Mouse (Mus musculus): ENCODE data around the gene Crb1. TPM values are rescaled to one million over a fixed set of nuclear protein-coding genes. Genes with fewer than 3 reads are reported as not detected.
"Not testable (repeated sequence)": the region's sequence is repeated elsewhere in the genome, so short reads cannot be mapped to it uniquely, and the experiment has no call there.

Crb1 gene
- polyA plus RNA-seq, 1 experiment, result 0.08 TPM

DNA sequence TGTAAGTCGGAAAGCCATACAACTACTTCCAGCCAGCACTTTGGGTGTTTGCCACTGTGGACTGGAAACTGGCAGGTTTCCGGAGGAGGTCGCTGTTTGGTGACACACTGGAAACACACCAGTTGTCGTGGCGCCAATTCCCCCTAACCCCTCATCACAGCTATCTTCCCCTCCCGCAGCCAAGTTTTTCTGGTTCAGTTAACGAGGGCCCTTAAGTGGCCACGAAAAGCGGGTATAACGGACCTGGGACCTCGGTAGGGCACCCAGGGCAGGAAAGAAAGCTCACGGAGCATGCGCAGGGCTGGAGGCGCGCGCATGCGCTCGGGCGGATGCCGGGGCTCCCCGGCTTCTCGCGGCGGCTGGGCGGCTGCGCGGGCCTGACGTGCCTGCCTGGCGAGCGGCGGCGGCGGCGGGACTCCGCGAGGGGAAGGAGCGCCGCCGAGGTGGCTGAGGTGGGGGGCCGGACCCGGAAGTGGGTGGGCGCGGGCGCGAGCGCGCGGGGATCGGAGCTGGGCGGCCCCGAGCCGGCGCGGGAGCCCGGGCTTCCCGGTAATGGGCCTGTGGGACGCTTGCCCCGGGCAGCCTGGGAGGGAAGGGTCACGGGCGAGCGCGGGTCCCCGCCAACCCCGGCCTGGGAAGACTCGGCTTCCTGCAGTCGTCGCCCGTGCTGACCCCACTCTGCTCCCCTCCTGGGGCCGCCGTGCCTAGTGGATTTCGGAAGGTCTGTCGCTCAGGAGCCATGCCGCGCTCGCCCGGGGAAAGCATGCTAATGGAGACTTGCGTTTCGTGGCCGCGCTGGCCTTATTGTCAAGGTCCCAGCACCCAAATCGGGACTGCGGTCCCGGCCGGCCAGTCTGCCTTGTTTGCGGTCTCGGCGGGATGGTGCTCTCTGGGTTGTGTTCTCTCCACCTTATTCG, 45.2 kb upstream of the Crb1 start, which contains the start of gene Zbtb41:
TSS of gene Zbtb41 (plus strand) at position 414 of the 917 bp plus-strand sequence.
- Histone ChIP-seq H3K4me3 (peak within 1 kb of the TSS; percentile 80), H3K79me2 (ENCODE audit: control insufficient read depth, insufficient read depth) (peaks cover 46% of the 10 kb centered on the region), H3ac (ENCODE audit: control insufficient read depth, insufficient read length) (peak within 1 kb of the TSS; percentile 67), H3K4me2 (ENCODE audit: low read depth) (peak within 1 kb of the TSS; percentile 99), H3K27me3 (ENCODE audit: control insufficient read depth, insufficient read depth, insufficient read length) (no peaks in the 10 kb centered on the region), H3K36me3 (ENCODE audit: control insufficient read depth, insufficient read depth) (peaks cover 5% of the 10 kb centered on the region)
- no peak for TF ChIP-seq SRF (IDR thresholded peaks at IDR 0.05; ENCODE audit: control insufficient read depth, insufficient read length, low read depth)
- TF ChIP-seq E2F4 (IDR thresholded peaks at IDR 0.05; ENCODE audit: insufficient read depth), result no peak
- TF ChIP-seq POLR2A (IDR thresholded peaks at IDR 0.05; ENCODE audit: insufficient read length, low read depth), result peak; percentile 72
- TF ChIP-seq POLR2AphosphoS2 (IDR thresholded peaks at IDR 0.05; ENCODE audit: insufficient read length, low read depth), result peak; percentile 36

DNA sequence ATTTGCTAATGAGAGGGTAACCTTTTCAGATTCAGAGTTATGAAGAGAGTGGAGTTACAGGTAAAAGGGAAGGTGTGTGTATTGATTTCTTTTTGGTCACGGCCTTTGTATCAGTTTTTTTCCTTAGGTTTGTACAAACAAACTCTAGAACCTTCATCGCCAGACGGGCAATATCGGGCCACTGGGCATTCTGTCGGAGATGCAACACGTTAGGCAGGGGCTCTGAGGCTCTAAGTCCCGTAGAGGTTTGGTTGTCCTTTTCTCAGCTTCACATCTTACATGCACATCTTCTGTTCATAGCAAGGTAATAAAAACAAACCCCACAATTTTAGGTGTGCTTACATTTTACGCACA, 44.6 kb upstream of the Crb1 start:
- Histone ChIP-seq H3K4me2 (ENCODE audit: low read depth) (peak overlapping the region; percentile 99), H3K27me3 (ENCODE audit: control insufficient read depth, insufficient read depth, insufficient read length) (no peaks in the 10 kb centered on the region), H3K79me2 (ENCODE audit: control insufficient read depth, insufficient read depth) (peaks cover 40% of the 10 kb centered on the region), H3ac (ENCODE audit: control insufficient read depth, insufficient read length) (peak overlapping the region; percentile 67), H3K36me3 (ENCODE audit: control insufficient read depth, insufficient read depth) (peaks cover 5% of the 10 kb centered on the region), H3K4me3 (peak overlapping the region; percentile 80)
- TF ChIP-seq TCF12 (IDR thresholded peaks at IDR 0.05; ENCODE audit: insufficient read depth, poor library complexity, severe bottlenecking), result no peak
- TF ChIP-seq MYOD1 (IDR thresholded peaks at IDR 0.05; ENCODE audit: control insufficient read depth in 1 of 3, insufficient read length in 2 of 3, low read depth in 2 of 3), result no peak
- TF ChIP-seq CEBPB (IDR thresholded peaks at IDR 0.05; ENCODE audit: insufficient read depth, poor library complexity, severe bottlenecking), result no peak
- no peak for TF ChIP-seq MYOG (IDR thresholded peaks at IDR 0.05; ENCODE audit: control insufficient read depth in 1 of 3, insufficient read depth in 1 of 3, insufficient read length in 2 of 3, low read depth in 2 of 3)
- no peak for TF ChIP-seq SRF (IDR thresholded peaks at IDR 0.05; ENCODE audit: control insufficient read depth, insufficient read length, low read depth)
- TF ChIP-seq E2F4 (IDR thresholded peaks at IDR 0.05; ENCODE audit: insufficient read depth), result no peak
- TF ChIP-seq POLR2A (IDR thresholded peaks at IDR 0.05; ENCODE audit: insufficient read length, low read depth), result no peak
- TF ChIP-seq TCF3 (IDR thresholded peaks at IDR 0.05; ENCODE audit: insufficient read length, low read depth), result no peak
- no peak for TF ChIP-seq USF1 (IDR thresholded peaks at IDR 0.05; ENCODE audit: low read depth)

DNA sequence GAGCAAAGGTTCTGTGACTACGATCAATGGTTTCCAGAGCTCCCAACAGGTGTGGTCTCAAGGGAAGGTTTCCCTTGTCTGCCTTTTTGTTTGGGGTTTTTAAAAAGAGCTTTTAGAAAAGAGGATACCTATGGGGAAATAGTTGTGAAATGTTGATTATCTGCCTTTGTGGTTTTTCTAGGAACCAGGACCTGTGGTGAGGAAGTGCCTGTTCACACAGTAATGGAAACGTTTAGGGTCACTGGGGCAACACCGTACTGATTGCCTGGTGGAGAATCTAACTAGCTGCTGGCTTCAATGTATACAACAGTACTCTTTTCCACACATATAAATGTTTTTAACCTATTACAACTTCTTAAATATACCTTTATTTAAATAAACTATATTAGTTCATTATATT, 36.6 kb upstream of the Crb1 start:
- Histone ChIP-seq H3K36me3 (ENCODE audit: control insufficient read depth, insufficient read depth) (no peaks in the 10 kb centered on the region), H3K4me3 (no peak overlapping the region), H3ac (ENCODE audit: control insufficient read depth, insufficient read length) (no peak overlapping the region), H3K27me3 (ENCODE audit: control insufficient read depth, insufficient read depth, insufficient read length) (no peaks in the 10 kb centered on the region), H3K79me2 (ENCODE audit: control insufficient read depth, insufficient read depth) (no peaks in the 10 kb centered on the region), H3K4me2 (ENCODE audit: low read depth) (no peak overlapping the region)
- TF ChIP-seq TCF12 (IDR thresholded peaks at IDR 0.05; ENCODE audit: insufficient read depth, poor library complexity, severe bottlenecking) (no peak), USF1 (IDR thresholded peaks at IDR 0.05; ENCODE audit: low read depth) (no peak), MYOG (IDR thresholded peaks at IDR 0.05; ENCODE audit: control insufficient read depth in 1 of 3, insufficient read depth in 1 of 3, insufficient read length in 2 of 3, low read depth in 2 of 3) (no peak)

DNA sequence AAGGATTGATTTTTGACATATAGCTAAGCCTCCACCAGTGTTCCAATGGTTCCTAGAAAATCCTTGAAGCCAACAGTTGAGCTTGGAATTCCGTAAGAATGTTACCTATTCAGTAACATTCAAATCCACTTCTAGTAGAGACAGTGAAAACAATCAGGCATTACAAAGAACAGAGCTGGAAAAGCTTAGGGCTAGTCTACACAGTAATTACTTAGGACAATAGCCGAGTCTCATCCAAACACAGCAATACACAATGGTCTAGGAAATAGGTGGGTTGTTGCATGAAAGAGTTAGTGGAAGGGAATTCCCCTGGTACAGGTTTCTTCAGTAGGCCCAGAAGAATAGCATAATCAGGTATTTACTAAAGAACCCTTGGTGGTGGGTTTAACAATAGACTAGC, 35.5 kb upstream of the Crb1 start:
- H3ac ChIP-seq (ENCODE audit: control insufficient read depth, insufficient read length); H3K4me2 ChIP-seq (ENCODE audit: low read depth); H3K79me2 ChIP-seq (ENCODE audit: control insufficient read depth, insufficient read depth); H3K27me3 ChIP-seq (ENCODE audit: control insufficient read depth, insufficient read depth, insufficient read length); H3K4me3 ChIP-seq; H3K36me3 ChIP-seq (ENCODE audit: control insufficient read depth, insufficient read depth): not testable (repeated sequence)

DNA sequence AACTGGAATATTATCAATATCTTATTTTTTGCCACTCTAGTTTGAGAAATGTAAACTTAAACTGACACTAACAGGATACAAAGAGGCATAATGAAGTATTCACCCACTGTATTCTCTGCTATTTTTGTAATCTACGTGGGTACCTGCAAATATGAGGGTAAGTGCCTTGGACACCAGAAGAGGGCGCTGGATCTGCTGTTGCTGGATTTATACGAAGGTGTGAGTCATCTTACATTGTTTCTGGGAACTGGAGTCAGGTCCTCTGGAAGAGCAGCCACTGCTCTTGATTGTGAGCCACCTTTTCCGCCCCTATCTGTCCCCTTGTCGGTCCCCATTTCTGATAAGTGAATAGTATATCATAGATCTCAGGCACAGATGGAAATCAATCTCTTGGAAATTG, 30.8 kb upstream of the Crb1 start:
- Histone ChIP-seq H3K36me3 (ENCODE audit: control insufficient read depth, insufficient read depth) (no peaks in the 10 kb centered on the region), H3K4me3 (no peak overlapping the region), H3K4me2 (ENCODE audit: low read depth) (no peak overlapping the region), H3K27me3 (ENCODE audit: control insufficient read depth, insufficient read depth, insufficient read length) (no peaks in the 10 kb centered on the region), H3ac (ENCODE audit: control insufficient read depth, insufficient read length) (no peak overlapping the region), H3K79me2 (ENCODE audit: control insufficient read depth, insufficient read depth) (no peaks in the 10 kb centered on the region)
- TF ChIP-seq POLR2AphosphoS2 (IDR thresholded peaks at IDR 0.05; ENCODE audit: insufficient read length, low read depth) (no peak), SRF (IDR thresholded peaks at IDR 0.05; ENCODE audit: control insufficient read depth, insufficient read length, low read depth) (no peak), POLR2A (IDR thresholded peaks at IDR 0.05; ENCODE audit: insufficient read length, low read depth) (no peak), TCF3 (IDR thresholded peaks at IDR 0.05; ENCODE audit: insufficient read length, low read depth) (no peak)

DNA sequence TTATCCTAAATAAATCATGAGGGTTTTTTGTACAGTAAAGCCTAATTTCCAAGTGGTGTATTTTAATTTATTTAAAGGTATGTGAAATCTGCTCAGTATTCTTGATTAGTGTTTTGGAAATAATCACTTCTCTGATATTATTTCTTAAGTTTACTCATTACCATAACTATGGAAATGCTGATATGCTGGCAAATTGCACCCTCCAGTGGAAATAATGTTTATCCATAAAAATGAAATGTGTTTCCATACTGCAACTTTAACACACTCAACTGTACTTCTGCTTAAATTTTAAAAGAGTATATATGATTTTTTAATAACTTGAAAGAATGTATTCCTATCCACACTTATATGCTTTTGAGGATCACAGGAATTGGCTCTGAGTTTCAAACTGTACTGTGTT, 28.9 kb upstream of the Crb1 start:
- TF ChIP-seq TCF12 (IDR thresholded peaks at IDR 0.05; ENCODE audit: insufficient read depth, poor library complexity, severe bottlenecking) (no peak), SRF (IDR thresholded peaks at IDR 0.05; ENCODE audit: control insufficient read depth, insufficient read length, low read depth) (no peak), USF1 (IDR thresholded peaks at IDR 0.05; ENCODE audit: low read depth) (no peak), POLR2A (IDR thresholded peaks at IDR 0.05; ENCODE audit: insufficient read length, low read depth) (no peak), TCF3 (IDR thresholded peaks at IDR 0.05; ENCODE audit: insufficient read length, low read depth) (no peak), MYOD1 (IDR thresholded peaks at IDR 0.05; ENCODE audit: control insufficient read depth in 1 of 3, insufficient read length in 2 of 3, low read depth in 2 of 3) (no peak), REST (IDR thresholded peaks at IDR 0.05; ENCODE audit: insufficient read depth, insufficient read length) (no peak), MYOG (IDR thresholded peaks at IDR 0.05; ENCODE audit: control insufficient read depth in 1 of 3, insufficient read depth in 1 of 3, insufficient read length in 2 of 3, low read depth in 2 of 3) (no peak), MAX (IDR thresholded peaks at IDR 0.05; ENCODE audit: low read depth) (no peak), POLR2AphosphoS2 (IDR thresholded peaks at IDR 0.05; ENCODE audit: insufficient read length, low read depth) (no peak), CEBPB (IDR thresholded peaks at IDR 0.05; ENCODE audit: insufficient read depth, poor library complexity, severe bottlenecking) (no peak), E2F4 (IDR thresholded peaks at IDR 0.05; ENCODE audit: insufficient read depth) (no peak)

More for the DNA sequence above, 28.9 kb upstream of the Crb1 start:
- Histone ChIP-seq H3K79me2 (ENCODE audit: control insufficient read depth, insufficient read depth) (no peaks in the 10 kb centered on the region), H3K36me3 (ENCODE audit: control insufficient read depth, insufficient read depth) (no peaks in the 10 kb centered on the region), H3K4me3 (no peak overlapping the region), H3ac (ENCODE audit: control insufficient read depth, insufficient read length) (no peak overlapping the region), H3K27me3 (ENCODE audit: control insufficient read depth, insufficient read depth, insufficient read length) (no peaks in the 10 kb centered on the region), H3K4me2 (ENCODE audit: low read depth) (no peak overlapping the region)
